Mouse (Mus musculus) kidney, postnatal 4 days (tissue): ENCODE data around the gene Fbxl17.

Experiments used
- DNase-seq, 2 experiments: peaks; one replicate each; pipeline ENCODE4 v3.0.0; 2021; ENCODE audit warnings: mixed read lengths in 2 of 2

Gene Fbxl17

GRCm38 (mm10) chr17:63459712-63460495 lies 39.9 kb downstream of the Fbxl17 start:
- no peak for DNase-seq

GRCm38 (mm10) chr17:63458052-63458451 lies 41.8 kb downstream of the Fbxl17 start:
- DNase-seq = no peak

GRCm38 (mm10) chr17:63451311-63452006 lies 48.4 kb downstream of the Fbxl17 start:
- no peak for DNase-seq

GRCm38 (mm10) chr17:63447691-63448090 lies 52.1 kb downstream of the Fbxl17 start:
- DNase-seq = no peak

GRCm38 (mm10) chr17:63446971-63447679 lies 52.7 kb downstream of the Fbxl17 start:
- DNase-seq = no peak

GRCm38 (mm10) chr17:63445212-63445611 lies 54.6 kb downstream of the Fbxl17 start:
- DNase-seq = no peak

GRCm38 (mm10) chr17:63437424-63437823 lies 62.4 kb downstream of the Fbxl17 start:
- no peak for DNase-seq

- peak in 1 of 2 experiments; percentile 29 for DNase-seq
Observed at GRCm38 (mm10) chr17:63434081-63434480, 65.7 kb downstream of the Fbxl17 start.

GRCm38 (mm10) chr17:63431650-63432049 lies 68.2 kb downstream of the Fbxl17 start:
- no peak for DNase-seq

- peak in 1 of 2 experiments; percentile 27 for DNase-seq
Observed at GRCm38 (mm10) chr17:63430395-63431075, 69.3 kb downstream of the Fbxl17 start.

GRCm38 (mm10) chr17:63423851-63424250 lies 76.0 kb downstream of the Fbxl17 start:
- DNase-seq = peak in 1 of 2 experiments; percentile 14

- no peak for DNase-seq
Observed at GRCm38 (mm10) chr17:63422685-63423084, 77.1 kb downstream of the Fbxl17 start.

- no peak for DNase-seq
Observed at GRCm38 (mm10) chr17:63421864-63422263, 78.0 kb downstream of the Fbxl17 start.

- DNase-seq = no peak
Observed at GRCm38 (mm10) chr17:63419503-63419902, 80.3 kb downstream of the Fbxl17 start.

- DNase-seq = peak in 1 of 2 experiments; percentile 26
Observed at GRCm38 (mm10) chr17:63413973-63414580, 85.7 kb downstream of the Fbxl17 start.

- no peak for DNase-seq
Observed at GRCm38 (mm10) chr17:63411564-63411963, 88.3 kb downstream of the Fbxl17 start.

GRCm38 (mm10) chr17:63410101-63410500 lies 89.7 kb downstream of the Fbxl17 start:
- no peak for DNase-seq

- DNase-seq = no peak
Observed at GRCm38 (mm10) chr17:63405955-63406354, 93.9 kb downstream of the Fbxl17 start.

- DNase-seq = no peak
Observed at GRCm38 (mm10) chr17:63405471-63405870, 94.3 kb downstream of the Fbxl17 start.

GRCm38 (mm10) chr17:63404968-63405367 lies 94.8 kb downstream of the Fbxl17 start:
- DNase-seq = peak in 1 of 2 experiments; percentile 34

GRCm38 (mm10) chr17:63403801-63404415 lies 95.9 kb downstream of the Fbxl17 start:
- no peak for DNase-seq
